Mouse (Mus musculus): Measurements from ENCODE around the gene Pcgf2. TPM values are rescaled to one million over a fixed set of nuclear protein-coding genes. Genes with fewer than 3 reads are reported as not detected.
A peak's percentile ranks its signal among the peaks of the same experiment; 100 is the strongest.

Pcgf2 gene
- total RNA-seq, 2 experiments from 2014 or later: 1.7 to 2.9 TPM

- Histone ChIP-seq H3K4me3 (no peak overlapping the region), H3K27ac (no peak overlapping the region)
- TF ChIP-seq CTCF (IDR thresholded peaks at IDR 0.05): peak; percentile 93
- intact Hi-C loops (cut with DNase I): loop anchor here (1.0 kb wide), 1 partner anchor 44 kb away; no protein-coding TSS in a partner anchor
- peak; percentile 84 for DNase-seq
Measured at GRCm38 (mm10) chr11:97644834-97645233, 55.5 kb downstream of the Pcgf2 start.

- intact Hi-C loops (cut with DNase I): no loop called here
- H3K27ac ChIP-seq: no peak overlapping the region
- no peak overlapping the region for H3K4me3 ChIP-seq
- no peak for DNase-seq
- TF ChIP-seq CTCF (IDR thresholded peaks at IDR 0.05): no peak
Measured at GRCm38 (mm10) chr11:97643380-97644055, 56.8 kb downstream of the Pcgf2 start.

- intact Hi-C loops (cut with DNase I): no loop called here
- no peak for DNase-seq
- peak; percentile 29; the same call in 1 of the 2 replicates for TF ChIP-seq CTCF (IDR thresholded peaks at IDR 0.05)
- H3K27ac ChIP-seq: no peak overlapping the region
- no peak overlapping the region for H3K4me3 ChIP-seq
Measured at GRCm38 (mm10) chr11:97642746-97643145, 57.6 kb downstream of the Pcgf2 start.

- H3K27ac ChIP-seq: no peak overlapping the region
- intact Hi-C loops (cut with DNase I): no loop called here
- H3K4me3 ChIP-seq: no peak overlapping the region
- DNase-seq: no peak
- TF ChIP-seq CTCF (IDR thresholded peaks at IDR 0.05): no peak
Measured at GRCm38 (mm10) chr11:97641668-97642067, 58.6 kb downstream of the Pcgf2 start.

Small RNA genes within 50 kb of the gene (microRNA-seq; reads per million reads assigned to microRNA genes)
- not detected for gene Gm24158
- not detected for gene Mir6927
- not detected for gene Mir8102

Other genes with a start within 250 kb of the Pcgf2 start
- gene 4933428G20Rik, start 200.2 kb downstream of the Pcgf2 start, total RNA-seq (2021): not detected
- 1 to 10 TPM in 1 of 2 experiments, under 1 TPM in 1; 0.61 to 1.2 TPM for gene Srcin1, start 124.3 kb downstream of the Pcgf2 start, total RNA-seq (2021)
- 1 to 10 TPM in 1 of 2 experiments, under 1 TPM in 1; 0.98 to 1.5 TPM for gene Epop, start 70.8 kb downstream of the Pcgf2 start, total RNA-seq (2021)
- gene Mllt6, start 37.1 kb downstream of the Pcgf2 start, total RNA-seq (2021): 10 to 100 TPM; 41.9 to 54.7 TPM
- 100 to 1,000 TPM in 1 of 2 experiments, 10 to 100 TPM in 1; 96.2 to 111 TPM for gene Cisd3, start 14.7 kb downstream of the Pcgf2 start, total RNA-seq (2021)
- gene Psmb3, start 2.9 kb upstream of the Pcgf2 start, total RNA-seq (2021): 100 to 1,000 TPM; 141 to 159 TPM
- gene Pip4k2b, start 44.2 kb upstream of the Pcgf2 start, total RNA-seq (2021): 10 to 100 TPM; 59.3 to 66.2 TPM
- 1 to 10 TPM; 6.2 to 6.5 TPM for gene Cwc25, start 66.1 kb upstream of the Pcgf2 start, total RNA-seq (2021)
- gene 1700001P01Rik, start 75.4 kb upstream of the Pcgf2 start, total RNA-seq (2021): under 1 TPM; 0.39 to 0.56 TPM
- 100 to 1,000 TPM; 385 to 521 TPM for gene Rpl23, start 81.9 kb upstream of the Pcgf2 start, total RNA-seq (2021)
- gene Lasp1, start 98.5 kb upstream of the Pcgf2 start, total RNA-seq (2021): 10 to 100 TPM; 10.0 to 16.8 TPM
- gene B230217C12Rik, start 140.3 kb upstream of the Pcgf2 start, total RNA-seq (2021): under 1 TPM; 0.23 to 0.50 TPM
- under 1 TPM; 0.14 to 0.20 TPM for gene Fbxo47, start 183.7 kb upstream of the Pcgf2 start, total RNA-seq (2021)

All from gastrocnemius, adult 2 months (tissue).